Mouse (Mus musculus): ENCODE data around the gene Fam98a.

- TF ChIP-seq POLR2A (IDR thresholded peaks at IDR 0.05; ENCODE audit: low read depth, low read length), result no peak
- TF ChIP-seq CTCF (IDR thresholded peaks at IDR 0.05; ENCODE audit: extremely low read depth, insufficient read depth, insufficient read length, insufficient replicate concordance), result no peak
Measured at GRCm38 (mm10) chr17:75495213-75495612, 56.5 kb downstream of the Fam98a start.

Measured in spleen, adult 2 months (tissue).